Mouse (Mus musculus) embryonic fibroblast, embryonic 13.5 days (primary cell): ENCODE data around the gene Hspa5.

Source experiments
- CTCF ChIP-seq: IDR thresholded peaks from 2 replicates; pipeline ENCODE4 v1.5.1; 2011; ENCODE audit warnings: mild to moderate bottlenecking, control low read depth, low read length, moderate library complexity, borderline replicate concordance; ENCODE audit not compliant: insufficient read depth
- POLR2A ChIP-seq: IDR thresholded peaks from 2 replicates; pipeline ENCODE4 v1.6.1; 2011; ENCODE audit warnings: low read depth, mild to moderate bottlenecking, control low read depth, low read length, moderate library complexity

GRCm38 (mm10) chr2:34771368-34772226, at the start of gene Hspa5:
- TF ChIP-seq POLR2A: peak; percentile 100
- no peak for TF ChIP-seq CTCF
